Mouse (Mus musculus): ENCODE measurements around the gene Sh3bgrl2. TPM values are rescaled to one million over a fixed set of nuclear protein-coding genes. Genes with fewer than 3 reads are reported as not detected.
"Not testable (repeated sequence)": the region's sequence is repeated elsewhere in the genome, so short reads cannot be mapped to it uniquely, and the experiment has no call there.

Gene Sh3bgrl2
- 33.2 and 49.8 TPM in 2 replicates for polyA plus RNA-seq (2015; fragmentation: Nextera tagmentation; extraction: Ambion mirVana)

DNA sequence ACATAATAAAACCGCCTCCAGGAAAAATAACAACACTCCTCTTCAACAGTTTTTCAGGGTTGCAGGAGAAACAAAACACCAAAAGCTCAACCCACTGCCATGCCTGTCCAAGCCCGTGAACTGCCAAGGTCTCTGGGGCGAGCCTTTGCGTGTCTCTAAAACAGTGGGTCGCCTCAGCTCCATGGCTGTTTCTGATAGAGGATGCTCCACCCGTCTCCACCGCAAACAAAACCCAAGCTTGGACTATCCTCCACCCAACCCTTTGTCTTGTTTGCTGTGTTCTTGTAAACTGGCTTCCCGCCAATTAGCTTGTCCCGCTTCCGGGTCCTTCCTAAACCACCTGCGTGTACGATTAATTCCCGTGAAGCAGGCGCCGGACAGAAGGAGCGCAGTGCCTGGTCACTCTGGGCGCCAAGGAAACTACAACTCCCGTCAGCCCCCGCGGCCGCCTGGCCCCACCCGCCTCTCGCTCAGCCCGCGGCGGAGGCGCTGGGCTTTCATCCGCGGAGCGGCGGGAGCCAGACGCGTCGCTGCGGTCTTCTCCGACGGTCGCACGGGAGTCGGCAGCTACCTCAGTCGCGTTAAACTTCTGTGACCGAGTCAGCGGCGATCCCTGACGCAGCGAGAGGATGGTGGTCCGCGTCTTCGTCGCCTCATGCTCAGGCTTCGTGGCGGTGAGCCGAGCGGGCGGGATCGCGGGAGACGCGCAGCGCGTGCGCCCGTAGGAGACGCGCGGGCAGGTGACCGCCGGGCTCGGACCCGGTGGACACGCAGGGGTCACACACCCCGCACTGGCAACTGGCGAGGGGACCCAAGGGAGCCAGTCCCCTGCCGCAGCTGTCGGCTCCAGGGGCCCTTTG, at the start of gene Sh3bgrl2:
TSS of gene Sh3bgrl2 (plus strand) at position 498 of the 860 bp plus-strand sequence.
- no peaks in the 10 kb centered on the region for H3K36me3 ChIP-seq (ENCODE audit: control insufficient read depth, insufficient read depth, low read length)
- H3K27ac ChIP-seq (ENCODE audit: low read length), result peak within 1 kb of the TSS; percentile 39
- H3K4me3 ChIP-seq (replicated peaks; ENCODE audit: low read length), result peak within 1 kb of the TSS; percentile 71
- 2% methylated on average over 76 of the region's 76 CpGs for whole genome bisulfite sequencing
- no peaks in the 10 kb centered on the region for H3K9me3 ChIP-seq (replicated peaks; ENCODE audit: control insufficient read depth, low read length)
- peak within 1 kb of the TSS; percentile 73 for H3K9ac ChIP-seq (ENCODE audit: low read length)
- H3K4me2 ChIP-seq (ENCODE audit: low read depth, low read length), result peak within 1 kb of the TSS; percentile 74
- no peaks in the 10 kb centered on the region for H3K27me3 ChIP-seq (ENCODE audit: control insufficient read depth, insufficient read depth, low read length)
- peak; percentile 94 for ATAC-seq (ENCODE audit: insufficient read depth, low FRiP score)
- H3K4me1 ChIP-seq (ENCODE audit: control insufficient read depth, insufficient read depth, low read length), result no peaks in the 10 kb centered on the region

DNA sequence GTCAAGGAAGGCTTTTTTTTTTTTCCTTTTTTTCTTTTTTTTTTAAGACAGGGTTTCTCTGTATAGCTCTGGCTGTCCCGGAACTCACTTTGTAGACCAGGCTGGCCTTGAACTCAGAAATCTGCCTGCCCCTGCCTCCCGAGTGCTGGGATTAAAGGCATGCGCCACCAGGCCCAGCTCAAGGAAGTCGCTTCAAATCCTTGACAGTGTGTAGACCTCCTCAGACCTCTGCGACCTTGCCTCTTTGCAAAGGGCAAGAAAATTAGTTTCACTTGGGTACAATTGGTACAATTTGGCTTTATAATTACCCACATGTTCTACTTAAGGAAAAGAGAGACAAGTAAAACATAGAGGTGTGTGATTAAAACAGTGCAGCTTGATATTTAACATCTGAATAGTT, 29.0 kb upstream of the Sh3bgrl2 start:
- H3K36me3 ChIP-seq (ENCODE audit: control insufficient read depth, insufficient read depth, low read length); H3K4me2 ChIP-seq (ENCODE audit: low read depth, low read length); H3K27me3 ChIP-seq (ENCODE audit: control insufficient read depth, insufficient read depth, low read length); H3K9ac ChIP-seq (ENCODE audit: low read length); H3K4me3 ChIP-seq (replicated peaks; ENCODE audit: low read length); H3K4me1 ChIP-seq (ENCODE audit: control insufficient read depth, insufficient read depth, low read length); H3K9me3 ChIP-seq (replicated peaks; ENCODE audit: control insufficient read depth, low read length); ATAC-seq (ENCODE audit: insufficient read depth, low FRiP score); H3K27ac ChIP-seq (ENCODE audit: low read length): not testable (repeated sequence)
- 87% methylated on average over 5 of the region's 5 CpGs for WGBS

DNA sequence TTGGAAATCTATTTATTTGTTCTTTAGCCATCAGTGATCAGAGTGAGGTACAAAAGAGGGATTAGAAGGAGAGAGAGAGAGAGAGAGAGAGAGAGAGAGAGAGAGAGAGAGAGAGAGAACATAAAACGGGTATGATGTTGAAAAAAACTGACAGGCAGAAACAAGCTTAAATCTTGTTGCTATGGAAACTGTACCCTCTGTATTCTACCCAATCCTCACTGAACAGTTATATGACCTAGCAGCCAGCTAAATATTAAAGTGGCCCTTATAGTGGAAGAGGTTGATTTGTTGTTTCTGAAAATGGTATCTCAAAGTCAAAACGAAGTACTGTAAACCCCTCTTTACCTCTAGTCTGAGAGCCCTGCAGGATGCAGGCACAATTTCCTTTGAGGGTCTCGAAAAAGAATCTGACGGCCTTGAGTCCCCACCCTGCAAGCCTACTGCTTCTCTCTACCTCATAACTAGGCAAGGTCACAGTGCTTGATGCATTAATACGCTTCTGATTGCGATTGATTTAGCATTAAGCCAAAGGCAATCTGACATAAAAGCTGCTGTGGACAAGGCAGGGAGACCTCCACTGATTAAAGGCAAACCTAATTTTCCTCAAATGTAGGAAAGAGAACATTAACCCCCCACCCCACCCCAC, 28.5 kb upstream of the Sh3bgrl2 start:
- H3K4me2 ChIP-seq (ENCODE audit: low read depth, low read length), result no peak overlapping the region
- WGBS, result 64% methylated on average over 6 of the region's 6 CpGs
- H3K27me3 ChIP-seq (ENCODE audit: control insufficient read depth, insufficient read depth, low read length), result no peaks in the 10 kb centered on the region
- H3K27ac ChIP-seq (ENCODE audit: low read length), result no peak overlapping the region
- H3K4me1 ChIP-seq (ENCODE audit: control insufficient read depth, insufficient read depth, low read length), result no peaks in the 10 kb centered on the region
- no peak overlapping the region for H3K9ac ChIP-seq (ENCODE audit: low read length)
- H3K9me3 ChIP-seq (replicated peaks; ENCODE audit: control insufficient read depth, low read length), result no peaks in the 10 kb centered on the region
- no peak for ATAC-seq (ENCODE audit: insufficient read depth, low FRiP score)
- no peaks in the 10 kb centered on the region for H3K36me3 ChIP-seq (ENCODE audit: control insufficient read depth, insufficient read depth, low read length)
- H3K4me3 ChIP-seq (replicated peaks; ENCODE audit: low read length), result no peak overlapping the region

DNA sequence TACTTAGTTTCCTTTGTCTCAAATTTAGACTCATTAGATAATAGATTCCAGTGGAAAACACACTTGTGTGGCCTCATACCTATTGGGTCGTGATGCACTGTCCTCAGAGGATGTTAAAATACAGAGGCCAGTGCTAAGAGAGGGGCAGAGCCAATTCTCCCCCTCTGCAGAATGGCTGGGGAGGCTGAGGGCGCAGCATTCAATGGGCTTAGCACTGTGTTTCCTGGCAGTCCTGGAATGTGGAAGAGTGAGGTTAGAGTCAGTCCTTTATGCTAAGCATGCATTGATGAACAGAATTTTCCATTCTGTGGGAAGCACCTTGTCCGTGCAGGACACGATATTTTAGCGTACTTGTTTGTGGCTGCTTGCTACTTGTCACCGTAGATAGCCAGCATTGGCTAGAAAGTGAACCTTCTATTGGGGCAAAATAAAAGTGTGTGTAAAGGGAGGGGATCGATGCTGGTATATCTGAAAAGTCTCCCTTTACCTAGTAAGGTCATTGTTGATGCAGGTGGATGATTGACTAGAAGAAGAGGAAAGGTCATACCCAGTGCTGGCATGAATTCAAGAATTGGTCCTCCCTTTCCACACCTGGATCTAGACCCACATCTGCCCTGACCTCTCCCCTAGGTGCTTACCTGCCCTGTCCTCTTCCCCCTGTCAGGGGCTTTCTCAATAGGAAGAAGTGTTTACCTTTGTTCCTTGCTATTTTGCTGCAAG, 20.6 kb upstream of the Sh3bgrl2 start:
- H3K9me3 ChIP-seq (replicated peaks; ENCODE audit: control insufficient read depth, low read length), result no peaks in the 10 kb centered on the region
- no peak overlapping the region for H3K4me2 ChIP-seq (ENCODE audit: low read depth, low read length)
- no peaks in the 10 kb centered on the region for H3K27me3 ChIP-seq (ENCODE audit: control insufficient read depth, insufficient read depth, low read length)
- no peaks in the 10 kb centered on the region for H3K36me3 ChIP-seq (ENCODE audit: control insufficient read depth, insufficient read depth, low read length)
- H3K4me3 ChIP-seq (replicated peaks; ENCODE audit: low read length), result no peak overlapping the region
- WGBS, result 56% methylated on average over 7 of the region's 7 CpGs
- ATAC-seq (ENCODE audit: insufficient read depth, low FRiP score), result peak; percentile 47; the same call in 1 of the 2 replicates
- peaks cover 6% of the 10 kb centered on the region; the same call in 1 of the 2 replicates for H3K4me1 ChIP-seq (ENCODE audit: control insufficient read depth, insufficient read depth, low read length)
- no peak overlapping the region for H3K27ac ChIP-seq (ENCODE audit: low read length)
- no peak overlapping the region for H3K9ac ChIP-seq (ENCODE audit: low read length)

DNA sequence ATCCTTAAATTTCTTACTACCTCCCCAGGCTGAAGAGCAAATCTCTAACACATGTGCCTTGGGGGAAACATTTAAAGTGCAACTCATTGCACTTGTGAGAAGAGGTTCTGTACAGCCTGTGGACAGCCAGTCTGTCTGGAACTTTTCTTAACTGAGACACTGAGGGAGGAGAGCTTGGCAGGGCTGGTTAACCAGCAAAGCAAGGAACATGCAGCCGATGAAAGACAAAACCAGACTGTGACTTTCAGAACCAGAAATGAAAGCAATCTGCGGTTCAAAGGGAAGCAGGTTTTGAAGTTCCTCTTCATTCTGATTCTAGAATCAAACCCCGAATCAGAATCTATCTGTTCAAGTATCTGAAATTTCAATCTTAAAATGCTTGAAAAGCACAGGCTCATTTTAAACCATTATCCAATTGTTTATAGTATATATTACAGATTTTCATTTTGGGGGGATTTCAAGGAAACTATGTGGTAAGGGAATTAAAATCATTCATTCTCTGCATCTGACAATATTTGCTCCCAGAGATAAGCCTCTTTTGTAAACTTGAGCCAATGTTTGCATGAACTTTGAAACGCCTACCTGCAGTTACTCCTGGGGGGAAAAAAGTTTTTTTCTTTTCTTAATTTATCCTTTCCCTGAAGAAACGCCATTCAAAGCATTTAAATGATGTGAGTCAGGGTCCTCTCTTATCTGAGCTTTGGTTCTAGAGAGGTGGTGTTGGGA, 14.9 kb upstream of the Sh3bgrl2 start:
- no peaks in the 10 kb centered on the region for H3K27me3 ChIP-seq (ENCODE audit: control insufficient read depth, insufficient read depth, low read length)
- no peak for ATAC-seq (ENCODE audit: insufficient read depth, low FRiP score)
- H3K36me3 ChIP-seq (ENCODE audit: control insufficient read depth, insufficient read depth, low read length), result no peaks in the 10 kb centered on the region
- no peaks in the 10 kb centered on the region for H3K9me3 ChIP-seq (replicated peaks; ENCODE audit: control insufficient read depth, low read length)
- no peak overlapping the region for H3K9ac ChIP-seq (ENCODE audit: low read length)
- 45% methylated on average over 5 of the region's 5 CpGs for WGBS
- H3K27ac ChIP-seq (ENCODE audit: low read length), result peak overlapping the region; percentile 67
- H3K4me3 ChIP-seq (replicated peaks; ENCODE audit: low read length), result no peak overlapping the region
- no peak overlapping the region for H3K4me2 ChIP-seq (ENCODE audit: low read depth, low read length)
- H3K4me1 ChIP-seq (ENCODE audit: control insufficient read depth, insufficient read depth, low read length), result peaks cover 7% of the 10 kb centered on the region; the same call in 1 of the 2 replicates

DNA sequence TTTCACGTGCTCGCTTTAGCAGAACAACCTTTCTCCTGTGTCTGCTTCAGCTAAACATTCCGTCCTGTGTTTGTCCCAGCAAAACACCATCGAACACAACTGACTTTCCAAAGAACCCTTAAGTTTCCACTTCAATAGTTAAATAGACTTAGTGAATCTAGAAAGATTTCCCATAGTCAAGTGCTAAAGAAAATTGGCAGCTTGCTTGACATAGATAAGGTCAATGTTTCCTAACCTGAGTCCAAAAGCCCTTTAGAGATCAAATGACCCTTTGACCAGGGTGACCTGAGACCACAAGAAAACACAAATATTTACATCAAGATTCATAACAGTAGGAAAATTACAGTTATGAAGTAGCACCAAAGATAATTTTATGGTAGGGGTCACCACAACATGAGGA, 11.2 kb upstream of the Sh3bgrl2 start:
- no peak overlapping the region for H3K4me3 ChIP-seq (replicated peaks; ENCODE audit: low read length)
- no peak for ATAC-seq (ENCODE audit: insufficient read depth, low FRiP score)
- no peak overlapping the region for H3K27ac ChIP-seq (ENCODE audit: low read length)
- H3K9me3 ChIP-seq (replicated peaks; ENCODE audit: control insufficient read depth, low read length), result no peaks in the 10 kb centered on the region
- H3K36me3 ChIP-seq (ENCODE audit: control insufficient read depth, insufficient read depth, low read length), result no peaks in the 10 kb centered on the region
- 86% methylated on average over 4 of the region's 4 CpGs for WGBS
- H3K4me1 ChIP-seq (ENCODE audit: control insufficient read depth, insufficient read depth, low read length), result peaks cover 15% of the 10 kb centered on the region; the same call in 1 of the 2 replicates
- H3K9ac ChIP-seq (ENCODE audit: low read length), result no peak overlapping the region
- H3K4me2 ChIP-seq (ENCODE audit: low read depth, low read length), result no peak overlapping the region
- H3K27me3 ChIP-seq (ENCODE audit: control insufficient read depth, insufficient read depth, low read length), result no peaks in the 10 kb centered on the region

DNA sequence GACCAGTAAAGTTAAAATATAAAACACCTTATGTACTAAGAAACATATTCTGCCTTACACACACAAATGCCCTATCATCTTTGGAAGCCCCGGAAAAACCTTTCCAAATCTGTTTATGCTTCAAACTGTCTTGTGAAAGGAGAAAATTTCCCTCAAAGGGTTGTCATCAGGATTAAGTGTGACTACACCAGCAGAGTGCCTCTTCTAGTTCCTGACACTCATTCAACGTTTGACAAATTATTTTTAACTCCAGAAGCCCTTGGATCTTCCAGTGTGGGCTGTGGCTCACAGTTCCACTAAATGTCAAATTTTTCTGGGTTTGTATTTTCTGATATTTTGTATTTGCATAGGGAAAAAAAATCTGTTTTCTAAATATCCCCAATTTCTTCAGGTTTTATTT, 10.6 kb upstream of the Sh3bgrl2 start:
- Histone ChIP-seq H3K36me3 (ENCODE audit: control insufficient read depth, insufficient read depth, low read length) (no peaks in the 10 kb centered on the region), H3K4me3 (replicated peaks; ENCODE audit: low read length) (no peak overlapping the region), H3K9me3 (replicated peaks; ENCODE audit: control insufficient read depth, low read length) (no peaks in the 10 kb centered on the region), H3K27me3 (ENCODE audit: control insufficient read depth, insufficient read depth, low read length) (no peaks in the 10 kb centered on the region), H3K4me1 (ENCODE audit: control insufficient read depth, insufficient read depth, low read length) (peaks cover 13% of the 10 kb centered on the region; the same call in 1 of the 2 replicates), H3K4me2 (ENCODE audit: low read depth, low read length) (no peak overlapping the region), H3K9ac (ENCODE audit: low read length) (no peak overlapping the region), H3K27ac (ENCODE audit: low read length) (no peak overlapping the region)
- WGBS, result 23% methylated on average over 2 of the region's 2 CpGs
- no peak for ATAC-seq (ENCODE audit: insufficient read depth, low FRiP score)

DNA sequence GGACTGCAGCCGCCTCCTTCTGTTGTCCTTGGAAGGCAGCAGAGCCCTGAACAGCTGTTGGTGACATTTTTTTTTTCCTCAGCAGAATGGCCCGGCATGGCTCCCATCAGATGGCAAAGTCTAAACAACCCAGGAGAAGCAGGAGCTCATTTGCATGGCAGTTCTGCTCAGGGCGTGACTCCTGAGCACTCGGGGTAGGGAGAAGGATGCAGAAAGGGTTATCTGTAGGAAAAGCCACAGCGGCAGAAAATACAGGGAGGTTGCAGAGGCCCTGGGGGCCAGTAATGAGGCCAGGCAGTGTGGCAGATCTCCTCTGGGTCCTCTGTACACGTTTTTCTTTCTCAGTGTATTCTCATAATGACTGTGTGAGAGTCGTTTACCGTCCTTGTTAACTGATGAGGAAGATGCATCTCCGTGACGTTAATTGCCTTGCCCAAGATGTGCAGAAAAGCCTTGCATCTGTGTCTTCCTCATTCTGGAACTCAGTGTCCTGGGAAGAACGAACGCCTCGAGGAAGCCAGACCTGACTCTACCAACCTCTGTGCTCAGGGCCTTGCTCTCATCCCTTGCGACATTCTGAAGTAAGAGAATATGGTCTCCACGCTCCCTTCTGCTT, 10.1 kb upstream of the Sh3bgrl2 start:
- ATAC-seq (ENCODE audit: insufficient read depth, low FRiP score), result no peak
- no peaks in the 10 kb centered on the region for H3K9me3 ChIP-seq (replicated peaks; ENCODE audit: control insufficient read depth, low read length)

More for the DNA sequence above, 10.1 kb upstream of the Sh3bgrl2 start:
- no peak overlapping the region for H3K4me3 ChIP-seq (replicated peaks; ENCODE audit: low read length)
- H3K9ac ChIP-seq (ENCODE audit: low read length), result no peak overlapping the region
- H3K27me3 ChIP-seq (ENCODE audit: control insufficient read depth, insufficient read depth, low read length), result no peaks in the 10 kb centered on the region
- no peak overlapping the region for H3K27ac ChIP-seq (ENCODE audit: low read length)
- peaks cover 9% of the 10 kb centered on the region; the same call in 1 of the 2 replicates for H3K4me1 ChIP-seq (ENCODE audit: control insufficient read depth, insufficient read depth, low read length)
- H3K36me3 ChIP-seq (ENCODE audit: control insufficient read depth, insufficient read depth, low read length), result no peaks in the 10 kb centered on the region
- H3K4me2 ChIP-seq (ENCODE audit: low read depth, low read length), result no peak overlapping the region
- 49% methylated on average over 15 of the region's 15 CpGs for WGBS
